Mouse (Mus musculus) embryonic facial prominence, embryonic 12.5 days (tissue): ENCODE results near the gene Emc7. TPM values are rescaled to one million over a fixed set of nuclear protein-coding genes. Genes with fewer than 3 reads are reported as not detected.
"Not testable (repeated sequence)": the region's sequence is repeated elsewhere in the genome, so short reads cannot be mapped to it uniquely, and the experiment has no call there.

Experiments
- ATAC-seq: fragments of 200-750 bp; cut with Nextera tagmentation; 2 replicates; pipeline ENCODE4 v1.8.0; 2017; ENCODE audit not compliant: insufficient number of reproducible peaks, insufficient read depth, low FRiP score, low TSS enrichment
- H3K27ac ChIP-seq: fragments of 300-500 bp; sonication (generic); 2 replicates; pipeline ENCODE4 v1.5.1; 2016; ENCODE audit warnings: mild to moderate bottlenecking
- H3K27me3 ChIP-seq: fragments of 300-500 bp; sonication (generic); 2 replicates; pipeline ENCODE4 v1.6.1; 2016; ENCODE audit warnings: mild to moderate bottlenecking, moderate library complexity
- H3K36me3 ChIP-seq: fragments of 300-500 bp; sonication (generic); 2 replicates; pipeline ENCODE4 v1.6.1; 2016; ENCODE audit warnings: mild to moderate bottlenecking
- H3K4me1 ChIP-seq: fragments of 300-500 bp; sonication (generic); 2 replicates; pipeline ENCODE4 v1.6.1; 2016
- H3K4me2 ChIP-seq: fragments of 300-500 bp; sonication (generic); replicated peaks from 2 replicates; pipeline ENCODE4 v1.6.1; 2016; ENCODE audit warnings: mild to moderate bottlenecking, moderate library complexity
- H3K4me3 ChIP-seq: fragments of 300-500 bp; sonication (generic); 2 replicates; pipeline ENCODE4 v1.5.1; 2016; ENCODE audit warnings: mild to moderate bottlenecking
- H3K9ac ChIP-seq: fragments of 300-500 bp; sonication (generic); 2 replicates; pipeline ENCODE4 v1.6.1; 2016; ENCODE audit warnings: mild to moderate bottlenecking, moderate library complexity
- H3K9me3 ChIP-seq: fragments of 300-500 bp; sonication (generic); 2 replicates; pipeline ENCODE4 v1.6.1; 2016; ENCODE audit warnings: mild to moderate bottlenecking, moderate library complexity
- WGBS: fragments of 180-500 bp; shearing (Covaris S2); methylation state at CpG from one replicate; pipeline ENCODE4 v1.1.7; 2016; 5-methylcytosine and 5-hydroxymethylcytosine counted together
- polyA plus RNA-seq: library from polyadenylated mRNA; unstranded; fragments of >200 nt; fragmentation: Nextera tagmentation; extraction: Ambion mirVana; gene quantifications from 2 replicates; pipeline ENCODE4 v1.2.1, GENCODE M21; 2016

The Emc7 gene
- polyA plus RNA-seq, 1 experiment from 2014 or later = 12.8 TPM

GRCm38 (mm10) chr2:112448046-112448445 lies 6.8 kb upstream of the Emc7 start:
- H3K9me3 ChIP-seq, ATAC-seq, H3K27me3 ChIP-seq, H3K9ac ChIP-seq, H3K4me2 ChIP-seq, H3K27ac ChIP-seq, H3K36me3 ChIP-seq, H3K4me1 ChIP-seq, H3K4me3 ChIP-seq: not testable (repeated sequence)
- 67% methylated on average over 4 of the region's 4 CpGs for WGBS

GRCm38 (mm10) chr2:112448510-112449059 lies 6.2 kb upstream of the Emc7 start:
- ATAC-seq = no peak

GRCm38 (mm10) chr2:112449597-112450296 lies 5.0 kb upstream of the Emc7 start:
- Histone ChIP-seq H3K9ac (no peak overlapping the region), H3K4me1 (no peaks in the 10 kb centered on the region), H3K36me3 (no peaks in the 10 kb centered on the region), H3K4me3 (no peak overlapping the region), H3K27me3 (no peaks in the 10 kb centered on the region), H3K27ac (no peak overlapping the region), H3K9me3 (no peaks in the 10 kb centered on the region), H3K4me2 (no peak overlapping the region)
- WGBS = 35% methylated on average over 4 of the region's 4 CpGs
- no peak for ATAC-seq

More at GRCm38 (mm10) chr2:112448510-112449059, 6.2 kb upstream of the Emc7 start:
- H3K4me1 ChIP-seq = no peaks in the 10 kb centered on the region
- H3K36me3 ChIP-seq = no peaks in the 10 kb centered on the region
- no peak overlapping the region for H3K9ac ChIP-seq
- no peaks in the 10 kb centered on the region for H3K27me3 ChIP-seq
- no peak overlapping the region for H3K27ac ChIP-seq
- no peak overlapping the region for H3K4me3 ChIP-seq
- no peak overlapping the region for H3K4me2 ChIP-seq
- no peaks in the 10 kb centered on the region for H3K9me3 ChIP-seq

GRCm38 (mm10) chr2:112452513-112452912 lies 2.3 kb upstream of the Emc7 start:
- H3K9ac ChIP-seq, H3K9me3 ChIP-seq, H3K27ac ChIP-seq, H3K36me3 ChIP-seq, H3K4me1 ChIP-seq, ATAC-seq, H3K4me2 ChIP-seq, H3K27me3 ChIP-seq, H3K4me3 ChIP-seq: not testable (repeated sequence)

GRCm38 (mm10) chr2:112454125-112454861 lies 504 bp upstream of the Emc7 start:
- peak overlapping the region; percentile 72 for H3K4me3 ChIP-seq
- peak; percentile 32; the same call in 1 of the 2 replicates for ATAC-seq
- peaks cover 8% of the 10 kb centered on the region; the same call in 1 of the 2 replicates for H3K4me1 ChIP-seq
- H3K36me3 ChIP-seq = no peaks in the 10 kb centered on the region
- H3K9ac ChIP-seq = peak overlapping the region; percentile 86
- 32% methylated on average over 17 of the region's 17 CpGs for WGBS
- peak overlapping the region; percentile 85 for H3K4me2 ChIP-seq
- peak overlapping the region; percentile 67; the same call in 1 of the 2 replicates for H3K27ac ChIP-seq
- no peaks in the 10 kb centered on the region for H3K27me3 ChIP-seq
- H3K9me3 ChIP-seq = no peaks in the 10 kb centered on the region

GRCm38 (mm10) chr2:112460557-112460956 lies 5.8 kb downstream of the Emc7 start:
- WGBS = 94% methylated on average over 3 of the region's 3 CpGs
- Histone ChIP-seq H3K9ac (no peak overlapping the region), H3K36me3 (peaks cover 28% of the 10 kb centered on the region), H3K27ac (no peak overlapping the region), H3K9me3 (no peaks in the 10 kb centered on the region), H3K4me1 (peaks cover 7% of the 10 kb centered on the region; the same call in 1 of the 2 replicates), H3K4me2 (no peak overlapping the region), H3K4me3 (no peak overlapping the region), H3K27me3 (no peaks in the 10 kb centered on the region)
- no peak for ATAC-seq

GRCm38 (mm10) chr2:112469542-112469941 lies 14.7 kb downstream of the Emc7 start:
- Histone ChIP-seq H3K27me3 (no peaks in the 10 kb centered on the region), H3K4me2 (no peak overlapping the region), H3K9ac (no peak overlapping the region), H3K4me1 (no peaks in the 10 kb centered on the region), H3K4me3 (no peak overlapping the region), H3K36me3 (peaks cover 33% of the 10 kb centered on the region), H3K27ac (no peak overlapping the region), H3K9me3 (no peaks in the 10 kb centered on the region)
- no peak for ATAC-seq

- Histone ChIP-seq H3K36me3 (peaks cover 27% of the 10 kb centered on the region), H3K27ac (no peak overlapping the region), H3K4me2 (no peak overlapping the region), H3K4me3 (no peak overlapping the region), H3K9me3 (no peaks in the 10 kb centered on the region), H3K9ac (no peak overlapping the region), H3K4me1 (no peaks in the 10 kb centered on the region), H3K27me3 (no peaks in the 10 kb centered on the region)
- WGBS = 72% methylated on average over 5 of the region's 5 CpGs
- ATAC-seq = no peak
Observed at GRCm38 (mm10) chr2:112470961-112471381, 16.2 kb downstream of the Emc7 start.

GRCm38 (mm10) chr2:112472076-112472475 lies 17.3 kb downstream of the Emc7 start:
- H3K4me1 ChIP-seq = no peaks in the 10 kb centered on the region
- peaks cover 23% of the 10 kb centered on the region for H3K36me3 ChIP-seq
- no peak overlapping the region for H3K4me2 ChIP-seq
- H3K27me3 ChIP-seq = no peaks in the 10 kb centered on the region
- 89% methylated on average over 2 of the region's 2 CpGs for WGBS
- H3K27ac ChIP-seq = no peak overlapping the region
- no peak for ATAC-seq
- no peak overlapping the region for H3K4me3 ChIP-seq
- no peaks in the 10 kb centered on the region for H3K9me3 ChIP-seq
- no peak overlapping the region for H3K9ac ChIP-seq

- no peak overlapping the region for H3K4me3 ChIP-seq
- WGBS = 77% methylated on average over 5 of the region's 5 CpGs
- no peaks in the 10 kb centered on the region for H3K4me1 ChIP-seq
- no peak overlapping the region for H3K4me2 ChIP-seq
- no peaks in the 10 kb centered on the region for H3K27me3 ChIP-seq
- no peak for ATAC-seq
- H3K36me3 ChIP-seq = no peaks in the 10 kb centered on the region
- H3K9me3 ChIP-seq = no peaks in the 10 kb centered on the region
- H3K9ac ChIP-seq = no peak overlapping the region
- H3K27ac ChIP-seq = no peak overlapping the region
Observed at GRCm38 (mm10) chr2:112474997-112475724, 20.4 kb downstream of the Emc7 start.

- Histone ChIP-seq H3K9ac (no peak overlapping the region), H3K4me3 (no peak overlapping the region), H3K4me1 (no peaks in the 10 kb centered on the region), H3K4me2 (no peak overlapping the region), H3K36me3 (no peaks in the 10 kb centered on the region), H3K9me3 (no peaks in the 10 kb centered on the region), H3K27me3 (no peaks in the 10 kb centered on the region), H3K27ac (no peak overlapping the region)
- ATAC-seq = peak; percentile 35; the same call in 1 of the 2 replicates
- 68% methylated on average over 6 of the region's 6 CpGs for WGBS
Observed at GRCm38 (mm10) chr2:112476554-112476953, 21.8 kb downstream of the Emc7 start.
